Mouse (Mus musculus): ENCODE results near the gene Dennd1a.

The Dennd1a gene

DNA sequence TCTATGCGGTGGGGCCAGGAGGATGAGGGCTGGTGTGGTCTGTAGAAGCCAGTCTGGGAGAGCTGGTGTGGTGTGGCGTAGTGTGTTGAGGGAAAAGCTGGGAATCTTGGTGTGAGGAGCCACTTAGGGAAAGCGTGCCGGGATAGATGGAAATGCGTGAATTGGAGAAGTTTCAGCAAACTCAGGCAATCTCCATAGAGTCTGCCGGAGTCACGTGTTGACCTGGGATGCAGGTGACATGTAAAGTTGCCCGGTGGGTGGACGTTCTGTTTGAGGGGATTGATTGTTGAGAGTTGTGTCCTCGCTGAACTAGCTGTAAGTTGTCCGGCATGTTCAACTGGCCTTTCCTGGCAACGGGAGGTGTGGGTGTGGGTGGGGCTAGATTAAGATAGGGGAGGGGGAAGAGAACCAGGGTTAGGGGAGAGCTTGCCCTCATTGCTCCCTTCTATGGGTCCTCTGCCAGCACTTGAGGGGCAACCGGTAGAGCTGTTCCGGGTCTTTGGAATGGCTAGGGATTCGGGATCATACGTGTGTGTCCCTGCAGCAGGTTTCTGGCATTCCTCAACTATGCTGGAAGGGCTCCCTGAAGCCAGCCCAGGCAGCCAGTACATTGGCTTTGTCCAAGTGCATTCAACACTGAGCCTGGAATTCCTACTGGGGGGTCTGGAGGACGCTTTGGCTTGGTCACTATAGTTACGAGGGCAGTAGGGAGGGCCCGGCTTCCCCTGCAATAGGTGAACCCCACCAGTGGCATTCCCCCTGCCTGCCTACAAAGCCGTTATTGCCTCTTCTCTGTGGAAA is 510.4 kb downstream of the Dennd1a start:
- ATAC-seq (ENCODE audit: low TSS enrichment): no peak

DNA sequence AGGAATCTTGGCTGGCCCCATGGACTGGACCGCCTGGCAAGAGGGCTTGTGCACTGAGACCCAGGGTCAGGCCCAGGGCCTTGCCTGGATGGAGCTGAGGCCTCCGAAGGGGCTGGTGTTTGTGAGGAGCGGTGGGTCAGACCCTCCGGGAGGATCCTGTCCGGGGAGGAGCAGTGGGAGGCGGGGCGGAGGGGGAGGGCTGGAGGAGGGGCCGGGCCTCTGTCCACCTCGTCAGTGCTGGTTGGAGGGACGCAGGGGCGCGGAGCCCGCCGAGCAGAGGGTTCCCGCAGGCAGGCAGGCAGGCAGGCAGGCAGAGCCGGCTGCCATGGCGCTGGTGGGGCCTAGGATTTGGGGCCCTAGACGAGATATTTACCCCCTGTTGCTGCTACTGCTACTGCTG is 511.2 kb downstream of the Dennd1a start, which contains the start of gene Crb2:
Crb2 (plus strand) TSS at position 234 of the 400 bp plus-strand sequence.
- no peak for ATAC-seq (ENCODE audit: low TSS enrichment)

GRCm38 (mm10) chr2:37774571-37774970 is 512.6 kb downstream of the Dennd1a start:
- no peak for ATAC-seq (ENCODE audit: low TSS enrichment)

DNA sequence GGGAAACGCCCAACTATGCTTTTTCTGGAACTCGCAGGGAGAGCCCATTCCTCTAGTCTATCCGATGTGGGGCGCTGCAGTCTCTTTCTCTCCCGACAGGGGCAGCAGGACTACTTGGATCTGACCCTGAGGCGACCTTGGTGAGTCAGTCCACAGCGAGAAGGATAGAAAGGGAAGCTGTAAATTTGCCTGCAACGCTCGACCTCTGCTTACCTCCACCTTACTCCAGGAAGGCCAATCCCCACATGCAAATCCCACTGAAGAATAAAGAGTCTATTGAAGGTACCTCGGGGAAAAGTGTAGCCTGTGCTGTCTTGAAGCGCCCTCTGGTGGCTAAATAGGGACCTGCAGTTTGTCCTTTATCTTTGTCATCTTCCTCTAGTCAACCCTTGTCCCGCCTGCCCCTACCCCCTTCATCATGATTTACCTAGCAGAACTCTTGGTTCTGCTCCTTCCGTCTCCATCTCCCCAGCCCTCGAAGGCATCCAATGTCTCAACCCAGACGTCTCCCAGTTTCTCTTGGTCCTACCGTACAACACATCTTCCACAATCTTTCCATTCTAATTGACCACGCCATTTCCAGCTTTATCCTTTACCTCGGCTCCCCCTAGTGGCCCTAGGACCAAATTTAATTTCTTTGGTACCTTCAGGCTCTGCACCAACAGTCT is 515.4 kb downstream of the Dennd1a start:
- ATAC-seq (ENCODE audit: low TSS enrichment): peak; percentile 56

DNA sequence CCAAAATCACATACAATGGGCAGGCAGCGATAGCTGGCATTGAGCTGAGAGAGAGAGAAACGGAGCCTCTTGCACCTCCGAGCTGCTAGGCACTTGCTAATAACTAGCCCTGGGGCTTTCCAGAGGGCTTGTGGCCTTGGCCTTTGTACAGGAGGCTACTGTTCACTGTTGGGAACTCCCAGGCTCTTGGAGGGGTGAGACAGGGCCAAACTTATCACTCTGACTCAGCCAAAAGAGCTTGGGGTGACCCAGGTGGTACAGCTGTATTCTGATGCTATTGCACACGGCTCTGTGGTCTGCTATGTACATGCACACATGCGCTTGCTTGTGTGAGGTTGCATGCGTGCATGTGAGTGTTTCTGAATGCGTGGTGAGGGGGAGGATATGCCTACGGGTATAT is 517.4 kb downstream of the Dennd1a start:
- ATAC-seq (ENCODE audit: low TSS enrichment): no peak

DNA sequence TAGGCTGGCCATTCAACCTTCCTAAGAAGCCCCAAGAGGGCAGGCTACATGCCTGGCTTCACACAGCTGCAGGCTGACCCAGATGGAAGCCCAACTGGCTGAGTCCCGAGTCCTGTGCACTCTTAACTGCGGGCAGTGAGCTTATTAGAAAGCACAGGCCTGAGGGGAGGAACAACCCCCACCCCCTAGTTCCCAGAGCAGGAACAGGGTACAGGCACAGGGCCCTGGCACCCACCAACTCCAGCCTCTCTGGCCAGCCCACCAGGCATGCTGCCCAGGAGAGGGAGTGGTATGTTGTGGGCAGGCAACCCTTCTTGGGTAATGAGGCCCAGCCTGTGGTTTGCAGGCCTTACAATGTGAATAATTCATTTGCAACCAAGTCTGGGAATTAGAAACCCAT is 518.3 kb downstream of the Dennd1a start:
- peak; percentile 3; the same call in 1 of the 2 replicates for ATAC-seq (ENCODE audit: low TSS enrichment)

DNA sequence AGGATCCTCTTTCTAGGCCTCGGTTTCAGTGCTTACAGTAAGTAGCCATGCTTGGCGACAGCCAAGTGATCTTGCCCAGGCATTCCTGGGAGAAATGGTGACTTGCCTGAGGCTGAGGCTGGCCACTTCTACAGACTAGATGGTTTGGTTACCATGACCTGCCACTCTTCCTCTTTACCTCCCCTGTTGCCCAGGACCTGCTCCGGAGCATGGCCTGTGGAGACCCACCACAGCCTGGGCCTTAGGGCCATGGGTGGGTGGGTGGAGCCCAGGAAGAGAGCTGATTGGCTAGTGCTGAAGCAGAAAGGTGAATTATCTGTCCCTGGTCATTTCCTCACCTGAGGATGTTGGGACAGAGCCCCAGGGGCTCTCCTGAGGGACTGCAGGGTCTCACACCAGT is 519.5 kb downstream of the Dennd1a start:
- ATAC-seq (ENCODE audit: low TSS enrichment): no peak

- ATAC-seq (ENCODE audit: low TSS enrichment): peak; percentile 28; the same call in 1 of the 2 replicates
These were observed 520.1 kb downstream of the Dennd1a start for GRCm38 (mm10) chr2:37767080-37767547.

DNA sequence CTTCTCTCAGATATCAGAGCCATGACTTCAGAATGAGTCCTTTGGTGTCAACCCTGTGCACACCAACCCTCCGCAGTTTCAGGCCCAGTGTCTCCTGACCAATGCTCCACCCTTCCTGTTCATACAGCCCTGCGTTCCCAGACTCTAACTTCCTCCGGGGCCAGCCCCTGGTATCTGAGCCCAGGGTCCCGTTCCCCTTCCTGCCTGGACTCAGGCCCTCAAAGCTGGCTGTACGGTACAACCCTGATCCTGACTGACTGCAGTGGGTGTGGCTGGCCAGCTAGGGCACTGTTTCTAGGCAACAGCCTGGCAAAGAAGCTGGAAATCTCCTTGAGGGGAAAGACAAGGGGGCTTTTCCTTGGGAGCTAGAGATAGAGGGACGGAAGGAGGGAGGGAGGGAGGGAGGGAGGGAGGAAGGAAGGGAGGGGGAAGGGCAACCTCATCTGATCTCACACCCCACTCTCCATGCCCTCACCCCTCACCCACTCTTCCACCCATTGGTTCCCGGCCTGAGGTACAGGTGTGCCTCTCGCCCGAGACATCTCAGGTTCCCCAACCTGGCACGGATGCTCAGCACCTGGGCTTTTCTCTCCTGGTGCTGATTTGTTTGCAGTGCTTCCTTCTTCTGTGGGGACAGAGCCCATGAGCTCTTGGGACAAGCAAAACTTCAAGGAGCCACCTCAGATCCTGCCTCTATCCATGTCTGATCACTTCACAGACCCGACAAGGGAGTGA is 521.0 kb downstream of the Dennd1a start:
- ATAC-seq (ENCODE audit: low TSS enrichment): no peak

- peak; percentile 64 for ATAC-seq (ENCODE audit: low TSS enrichment)
These were observed 522.1 kb downstream of the Dennd1a start for GRCm38 (mm10) chr2:37765082-37765483.

DNA sequence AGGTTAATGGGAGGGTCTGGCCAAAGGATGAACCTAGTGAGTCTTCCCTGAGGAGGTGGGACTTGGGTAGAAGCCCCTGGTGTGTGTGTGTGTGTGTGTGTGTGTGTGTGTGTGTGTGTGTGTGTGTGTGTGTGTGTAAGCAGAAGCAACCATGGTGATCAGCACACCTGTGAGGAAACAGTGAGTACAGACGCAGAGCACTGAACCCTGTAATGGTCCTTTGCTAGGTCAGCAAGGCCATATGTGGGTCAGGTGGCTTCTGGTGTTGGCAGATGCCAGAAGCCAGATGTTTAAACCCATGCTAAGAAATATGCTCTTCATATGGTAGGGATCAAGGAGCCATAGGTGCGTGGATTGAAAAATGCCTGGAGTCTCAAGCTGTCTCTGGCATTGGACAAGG is 522.7 kb downstream of the Dennd1a start:
- no peak for ATAC-seq (ENCODE audit: low TSS enrichment)

- ATAC-seq (ENCODE audit: low TSS enrichment): no peak
These were observed 523.6 kb downstream of the Dennd1a start for GRCm38 (mm10) chr2:37763638-37764037.

- no peak for ATAC-seq (ENCODE audit: low TSS enrichment)
These were observed 526.6 kb downstream of the Dennd1a start for GRCm38 (mm10) chr2:37760633-37761032.

GRCm38 (mm10) chr2:37758343-37759015 is 528.7 kb downstream of the Dennd1a start:
- 0 out of 2 replicates have a peak, but pooled peaks have one; percentile 21 for ATAC-seq (ENCODE audit: low TSS enrichment)

GRCm38 (mm10) chr2:37757784-37758183 is 529.4 kb downstream of the Dennd1a start:
- ATAC-seq (ENCODE audit: low TSS enrichment): no peak

DNA sequence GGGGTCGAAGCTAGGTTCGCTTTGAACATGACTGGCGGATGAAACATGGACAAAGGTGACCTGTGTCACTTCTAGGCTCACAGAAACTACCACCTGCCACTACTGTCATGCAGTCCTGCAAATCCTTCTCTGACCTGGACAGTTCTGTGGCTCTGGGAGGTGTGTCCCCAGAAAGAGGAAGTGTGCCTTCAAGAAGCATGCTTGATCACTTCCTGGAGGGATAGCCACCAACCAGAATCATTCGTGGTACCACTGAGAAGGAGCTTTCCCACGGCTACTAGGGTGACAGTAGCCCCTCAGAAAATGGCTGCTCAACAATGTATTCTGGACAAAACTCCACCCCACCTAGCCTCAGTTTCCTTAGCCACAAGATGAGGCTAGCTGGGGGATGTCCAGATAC is 530.2 kb downstream of the Dennd1a start:
- no peak for ATAC-seq (ENCODE audit: low TSS enrichment)

GRCm38 (mm10) chr2:37756220-37756930 is 530.8 kb downstream of the Dennd1a start:
- no peak for ATAC-seq (ENCODE audit: low TSS enrichment)

DNA sequence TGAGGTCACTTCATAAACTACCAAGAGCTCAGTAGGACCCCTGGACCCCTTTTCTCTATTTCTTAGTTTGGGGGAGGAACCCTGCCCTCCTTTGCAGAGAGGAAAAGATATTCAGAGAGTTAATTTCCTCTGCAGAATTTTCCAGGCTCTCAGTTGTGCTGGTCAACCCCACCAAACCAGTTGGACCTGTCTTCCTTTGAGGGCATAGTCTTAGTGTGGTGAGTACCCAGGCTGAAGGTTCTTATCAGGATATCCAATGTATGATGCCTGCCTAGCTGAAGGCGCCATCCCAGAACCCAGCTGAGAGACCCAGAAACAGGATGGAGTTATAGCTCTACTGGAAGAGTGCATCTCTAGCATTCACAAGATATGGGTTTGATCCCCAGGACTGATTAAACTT is 536.1 kb downstream of the Dennd1a start:
- ATAC-seq (ENCODE audit: low TSS enrichment): no peak

DNA sequence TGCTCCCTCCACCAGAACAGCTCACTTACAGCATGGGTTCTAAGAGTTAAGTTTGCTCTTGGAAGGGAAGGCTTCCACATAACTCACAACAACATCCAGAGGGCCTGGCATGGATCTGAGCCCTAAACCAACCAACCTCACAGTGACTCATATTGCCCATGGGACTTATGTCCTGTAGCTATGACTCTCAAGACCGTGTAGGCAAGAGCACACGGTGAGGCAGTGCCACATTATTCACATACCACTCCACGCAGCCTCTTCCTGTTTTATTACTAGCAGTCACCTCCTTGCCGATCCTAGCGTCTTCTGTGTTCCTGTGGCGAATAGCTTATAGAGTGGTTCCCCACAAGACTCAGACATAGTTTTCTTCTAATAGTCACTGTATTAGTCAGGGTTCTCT is 537.9 kb downstream of the Dennd1a start:
- ATAC-seq (ENCODE audit: low TSS enrichment): no peak
